Mouse (Mus musculus) liver, embryonic 14.5 days (tissue): Measurements from ENCODE around the gene Unc13a. TPM values are rescaled to one million over a fixed set of nuclear protein-coding genes. Genes with fewer than 3 reads are reported as not detected.

Experiments
- ATAC-seq: fragments of 200-750 bp; cut with Nextera tagmentation; 2 replicates; pipeline ENCODE4 v1.8.0; 2017; ENCODE audit warnings: moderate number of reproducible peaks, mild to moderate bottlenecking, moderate library complexity; ENCODE audit not compliant: insufficient read depth
- DNase-seq, 3 experiments: peaks; one replicate each; pipeline ENCODE4 v3.0.0-alpha.2; 2012 to 2013; ENCODE audit warnings: low read depth in 3 of 3, low spot score in 3 of 3
- H3K27ac ChIP-seq: fragments of 300-500 bp; sonication (generic); 2 replicates; pipeline ENCODE4 v1.5.1; 2014; ENCODE audit warnings: moderate library complexity, mild to moderate bottlenecking, control low read depth, inconsistent platforms
- H3K27me3 ChIP-seq: fragments of 300-500 bp; sonication (generic); 2 replicates; pipeline ENCODE4 v1.6.1; 2014; ENCODE audit warnings: mild to moderate bottlenecking, low read length, moderate library complexity; ENCODE audit not compliant: control insufficient read depth, insufficient read depth
- H3K36me3 ChIP-seq: fragments of 300-500 bp; sonication (generic); replicated peaks from 2 replicates; pipeline ENCODE4 v1.6.1; 2014; ENCODE audit warnings: low read depth; ENCODE audit not compliant: control insufficient read depth, insufficient read depth
- H3K4me1 ChIP-seq, 2 experiments: fragments of 200-500 bp in 1 of 2; fragments of 300-500 bp in 1 of 2; sonication (generic) in 1 of 2; replicated peaks; 2 replicates each; pipeline ENCODE4 v1.6.1; 2012 to 2014; ENCODE audit warnings: antibody characterized with exemption in 1 of 2, inconsistent platforms in 1 of 2, low read length in 1 of 2; ENCODE audit not compliant: control insufficient read depth in 2 of 2, insufficient read depth in 2 of 2
- H3K4me2 ChIP-seq: fragments of 300-500 bp; sonication (generic); 2 replicates; pipeline ENCODE4 v1.6.1; 2014; ENCODE audit warnings: low read depth, mild to moderate bottlenecking, control low read depth, moderate library complexity
- H3K4me3 ChIP-seq, 2 experiments: fragments of 200-500 bp in 1 of 2; fragments of 300-500 bp in 1 of 2; sonication (generic) in 1 of 2; 2 replicates each; pipeline ENCODE4 v1.5.1; 2012 to 2014; ENCODE audit warnings: low read depth in 2 of 2, low read length in 2 of 2, mild to moderate bottlenecking in 2 of 2, control low read depth in 1 of 2, inconsistent platforms in 1 of 2, moderate library complexity in 1 of 2; ENCODE audit not compliant: insufficient read depth in 1 of 2
- H3K9ac ChIP-seq: fragments of 300-500 bp; sonication (generic); replicated peaks from 2 replicates; pipeline ENCODE4 v1.6.1; 2014; ENCODE audit warnings: mild to moderate bottlenecking, control low read depth, moderate library complexity
- H3K9me3 ChIP-seq: fragments of 300-500 bp; sonication (generic); 2 replicates; pipeline ENCODE4 v1.6.1; 2016; ENCODE audit warnings: low read length, mixed read lengths; ENCODE audit not compliant: control insufficient read depth
- CTCF ChIP-seq: IDR thresholded peaks from 2 replicates; pipeline ENCODE4 v1.5.1; 2016; ENCODE audit warnings: antibody characterized with exemption, low read depth, control low read depth
- EP300 ChIP-seq: IDR thresholded peaks from 2 replicates; pipeline ENCODE4 v1.6.1; 2016; ENCODE audit warnings: antibody characterized with exemption, low read depth
- WGBS: fragments of 180-500 bp; shearing (Covaris S2); extraction: QIAGEN DNeasy Blood & Tissue Kit; methylation state at CpG from one replicate; pipeline ENCODE4 v1.1.7; 2014; ENCODE audit not compliant: insufficient replicate concordance; 5-methylcytosine and 5-hydroxymethylcytosine counted together
- polyA plus RNA-seq, 2 experiments: library from polyadenylated mRNA; depleted of rRNA in 1 of 2; stranded (reverse) in 1 of 2; unstranded in 1 of 2; fragments of >200 nt; fragmentation: Nextera tagmentation in 1 of 2; extraction: Ambion mirVana in 1 of 2; gene quantifications; 2 replicates each; pipeline versions ENCODE4 v1.2.1 to v1.2.3; 2012 to 2014

The Unc13a gene
- polyA plus RNA-seq, 2 experiments, result 0.13 to 0.34 TPM

- DNase-seq (no peak), ATAC-seq (no peak)
- H3K4me3 ChIP-seq, result no peak overlapping the region
- H3K9ac ChIP-seq, result no peak overlapping the region
- no peaks in the 10 kb centered on the region for H3K36me3 ChIP-seq
- H3K4me2 ChIP-seq, result no peak overlapping the region
- WGBS, result 42% methylated on average over 8 of the region's 8 CpGs
- H3K9me3 ChIP-seq, result no peaks in the 10 kb centered on the region
- no peak overlapping the region for H3K27ac ChIP-seq
- H3K4me1 ChIP-seq, result no peaks in the 10 kb centered on the region
- peaks cover 69% of the 10 kb centered on the region for H3K27me3 ChIP-seq
- TF ChIP-seq CTCF, result no peak
- TF ChIP-seq EP300, result no peak
These were observed 16.1 kb upstream of the Unc13a start for GRCm38 (mm10) chr8:71687616-71688015.

- Histone ChIP-seq H3K36me3 (no peaks in the 10 kb centered on the region), H3K9ac (no peak overlapping the region), H3K27ac (no peak overlapping the region), H3K4me3 (no peak overlapping the region), H3K9me3 (no peaks in the 10 kb centered on the region), H3K4me2 (no peak overlapping the region), H3K27me3 (peaks cover 55% of the 10 kb centered on the region), H3K4me1 (no peaks in the 10 kb centered on the region)
- ATAC-seq (no peak; the same call in none of the 2 replicates), DNase-seq (no peak)
- TF ChIP-seq CTCF, result no peak
- no peak for TF ChIP-seq EP300
- 41% methylated on average over 23 of the region's 23 CpGs for WGBS
These were observed 14.7 kb upstream of the Unc13a start for GRCm38 (mm10) chr8:71686143-71686734.

- Histone ChIP-seq H3K9ac (no peak overlapping the region), H3K4me3 (no peak overlapping the region), H3K27ac (no peak overlapping the region), H3K4me1 (no peaks in the 10 kb centered on the region), H3K9me3 (no peaks in the 10 kb centered on the region), H3K36me3 (no peaks in the 10 kb centered on the region), H3K4me2 (no peak overlapping the region), H3K27me3 (peaks cover 48% of the 10 kb centered on the region)
- WGBS, result 56% methylated on average over 29 of the region's 29 CpGs
- ATAC-seq (no peak), DNase-seq (no peak)
- TF ChIP-seq EP300 (no peak), CTCF (no peak)
These were observed 14.0 kb upstream of the Unc13a start for GRCm38 (mm10) chr8:71685573-71685972.

GRCm38 (mm10) chr8:71684701-71685100, 13.1 kb upstream of the Unc13a start:
- H3K4me1 ChIP-seq, result no peaks in the 10 kb centered on the region
- DNase-seq, result no peak
- WGBS, result 69% methylated on average over 10 of the region's 10 CpGs
- H3K9me3 ChIP-seq, result no peaks in the 10 kb centered on the region
- peaks cover 40% of the 10 kb centered on the region for H3K27me3 ChIP-seq
- ATAC-seq, result no peak
- no peak overlapping the region for H3K9ac ChIP-seq
- H3K27ac ChIP-seq, result no peak overlapping the region
- no peaks in the 10 kb centered on the region for H3K36me3 ChIP-seq
- H3K4me3 ChIP-seq, result no peak overlapping the region
- TF ChIP-seq CTCF (no peak), EP300 (no peak)
- H3K4me2 ChIP-seq, result no peak overlapping the region

- H3K36me3 ChIP-seq, result no peaks in the 10 kb centered on the region
- H3K27me3 ChIP-seq, result peaks cover 21% of the 10 kb centered on the region
- no peak overlapping the region for H3K27ac ChIP-seq
- no peak for TF ChIP-seq EP300
- no peak for TF ChIP-seq CTCF
- H3K4me1 ChIP-seq, result no peaks in the 10 kb centered on the region; a peak in 2 of 4 replicates
- H3K4me3 ChIP-seq, result no peak overlapping the region
- H3K9me3 ChIP-seq, result no peaks in the 10 kb centered on the region
- 83% methylated on average over 12 of the region's 12 CpGs for WGBS
- ATAC-seq (no peak), DNase-seq (no peak)
- H3K9ac ChIP-seq, result no peak overlapping the region
- H3K4me2 ChIP-seq, result no peak overlapping the region
These were observed 11.3 kb upstream of the Unc13a start for GRCm38 (mm10) chr8:71682832-71683231.
